Mouse (Mus musculus): Measurements from ENCODE around the gene Tmem179.

- TF ChIP-seq CTCF (IDR thresholded peaks at IDR 0.05; ENCODE audit: insufficient read depth, low read depth, low read length) (no peak), POLR2A (IDR thresholded peaks at IDR 0.05; ENCODE audit: insufficient read depth, low read depth, low read length) (no peak)
These were observed 32.7 kb upstream of the Tmem179 start for GRCm38 (mm10) chr12:112549287-112549686.

Measured in olfactory bulb, adult 2 months (tissue).